Mouse (Mus musculus): Measurements from ENCODE around the gene Lrrc74a. TPM values are rescaled to one million over a fixed set of nuclear protein-coding genes. Genes with fewer than 3 reads are reported as not detected.

Gene Lrrc74a
- not detected in 2 replicates for polyA plus RNA-seq (2016; fragmentation: Nextera tagmentation; extraction: Ambion mirVana)

- WGBS = 84% methylated on average over 8 of the region's 8 CpGs
- Histone ChIP-seq H3K27me3 (replicated peaks; ENCODE audit: low read depth, poor library complexity, severe bottlenecking) (no peaks in the 10 kb centered on the region), H3K4me1 (no peaks in the 10 kb centered on the region), H3K27ac (replicated peaks) (no peak within 1 kb of the TSS), H3K4me3 (no peak within 1 kb of the TSS), H3K36me3 (replicated peaks) (no peaks in the 10 kb centered on the region), H3K9me3 (no peaks in the 10 kb centered on the region)
- DNase-seq (ENCODE audit: low spot score) = no peak
Observed at GRCm38 (mm10) chr12:86734319-86734810, at the start of gene Lrrc74a. TSS of gene Lrrc74a (plus strand) at chr12:86734369.

GRCm38 (mm10) chr12:86685275-86685674, 48.9 kb upstream of the Lrrc74a start:
- Histone ChIP-seq H3K9me3 (no peaks in the 10 kb centered on the region), H3K36me3 (replicated peaks) (peaks cover 72% of the 10 kb centered on the region), H3K27me3 (replicated peaks; ENCODE audit: low read depth, poor library complexity, severe bottlenecking) (no peaks in the 10 kb centered on the region), H3K27ac (replicated peaks) (no peak overlapping the region), H3K4me3 (no peak overlapping the region), H3K4me1 (peaks cover 51% of the 10 kb centered on the region)
- no peak for DNase-seq (ENCODE audit: low spot score)
- 82% methylated on average over 9 of the region's 9 CpGs for WGBS

- Histone ChIP-seq H3K9me3 (no peaks in the 10 kb centered on the region), H3K36me3 (replicated peaks) (peaks cover 87% of the 10 kb centered on the region), H3K27me3 (replicated peaks; ENCODE audit: low read depth, poor library complexity, severe bottlenecking) (no peaks in the 10 kb centered on the region), H3K4me1 (peaks cover 39% of the 10 kb centered on the region), H3K4me3 (no peak overlapping the region), H3K27ac (replicated peaks) (no peak overlapping the region)
- DNase-seq (ENCODE audit: low spot score) = no peak
- 60% methylated on average over 13 of the region's 13 CpGs for WGBS
Observed at GRCm38 (mm10) chr12:86686551-86687330, 47.4 kb upstream of the Lrrc74a start.

- no peak for DNase-seq (ENCODE audit: low spot score)
- Histone ChIP-seq H3K4me3 (no peak overlapping the region), H3K4me1 (peaks cover 35% of the 10 kb centered on the region), H3K9me3 (no peaks in the 10 kb centered on the region), H3K27ac (replicated peaks) (peak overlapping the region; percentile 21; the same call in 1 of the 2 replicates), H3K27me3 (replicated peaks; ENCODE audit: low read depth, poor library complexity, severe bottlenecking) (no peaks in the 10 kb centered on the region), H3K36me3 (replicated peaks) (peaks cover 93% of the 10 kb centered on the region)
- 75% methylated on average over 4 of the region's 4 CpGs for WGBS
Observed at GRCm38 (mm10) chr12:86687445-86687955, 46.7 kb upstream of the Lrrc74a start.

- WGBS = 77% methylated on average over 4 of the region's 4 CpGs
- peaks cover 37% of the 10 kb centered on the region for H3K4me1 ChIP-seq
- no peak overlapping the region for H3K4me3 ChIP-seq
- no peak for DNase-seq (ENCODE audit: low spot score)
- peak overlapping the region; percentile 24; the same call in 1 of the 2 replicates for H3K27ac ChIP-seq (replicated peaks)
- H3K36me3 ChIP-seq (replicated peaks) = peaks cover 93% of the 10 kb centered on the region
- H3K27me3 ChIP-seq (replicated peaks; ENCODE audit: low read depth, poor library complexity, severe bottlenecking) = no peaks in the 10 kb centered on the region
- H3K9me3 ChIP-seq = no peaks in the 10 kb centered on the region
Observed at GRCm38 (mm10) chr12:86687971-86688573, 46.1 kb upstream of the Lrrc74a start.

- 95% methylated on average over 27 of the region's 27 CpGs for WGBS
- H3K4me1 ChIP-seq = peaks cover 30% of the 10 kb centered on the region
Observed at GRCm38 (mm10) chr12:86688917-86689316, 45.3 kb upstream of the Lrrc74a start.

GRCm38 (mm10) chr12:86690700-86691485, 43.3 kb upstream of the Lrrc74a start:
- no peak overlapping the region for H3K4me3 ChIP-seq
- DNase-seq (ENCODE audit: low spot score) = no peak

More at GRCm38 (mm10) chr12:86688917-86689316, 45.3 kb upstream of the Lrrc74a start:
- Histone ChIP-seq H3K36me3 (replicated peaks) (peaks cover 92% of the 10 kb centered on the region), H3K9me3 (no peaks in the 10 kb centered on the region), H3K27ac (replicated peaks) (no peak overlapping the region), H3K27me3 (replicated peaks; ENCODE audit: low read depth, poor library complexity, severe bottlenecking) (no peaks in the 10 kb centered on the region), H3K4me3 (no peak overlapping the region)
- no peak for DNase-seq (ENCODE audit: low spot score)

GRCm38 (mm10) chr12:86692471-86693356, 41.5 kb upstream of the Lrrc74a start:
- DNase-seq (ENCODE audit: low spot score) = no peak
- WGBS = 70% methylated on average over 5 of the region's 5 CpGs
- Histone ChIP-seq H3K27ac (replicated peaks) (0 out of 2 replicates have a peak overlapping the region, but pooled peaks have one; percentile 24), H3K27me3 (replicated peaks; ENCODE audit: low read depth, poor library complexity, severe bottlenecking) (no peaks in the 10 kb centered on the region), H3K36me3 (replicated peaks) (peaks cover 87% of the 10 kb centered on the region), H3K4me1 (peaks cover 17% of the 10 kb centered on the region; the same call in 1 of the 2 replicates), H3K9me3 (no peaks in the 10 kb centered on the region; the same call in 1 of the 2 replicates), H3K4me3 (no peak overlapping the region)

More at GRCm38 (mm10) chr12:86690700-86691485, 43.3 kb upstream of the Lrrc74a start:
- H3K4me1 ChIP-seq = peaks cover 30% of the 10 kb centered on the region
- H3K36me3 ChIP-seq (replicated peaks) = peaks cover 91% of the 10 kb centered on the region
- H3K27me3 ChIP-seq (replicated peaks; ENCODE audit: low read depth, poor library complexity, severe bottlenecking) = no peaks in the 10 kb centered on the region
- peak overlapping the region; percentile 24; the same call in 1 of the 2 replicates for H3K27ac ChIP-seq (replicated peaks)
- no peaks in the 10 kb centered on the region for H3K9me3 ChIP-seq
- WGBS = 81% methylated on average over 12 of the region's 12 CpGs

GRCm38 (mm10) chr12:86693389-86693788, 40.8 kb upstream of the Lrrc74a start:
- Histone ChIP-seq H3K27ac (replicated peaks) (no peak overlapping the region), H3K36me3 (replicated peaks) (peaks cover 80% of the 10 kb centered on the region), H3K9me3 (no peaks in the 10 kb centered on the region; the same call in 1 of the 2 replicates), H3K4me3 (no peak overlapping the region), H3K4me1 (peaks cover 17% of the 10 kb centered on the region), H3K27me3 (replicated peaks; ENCODE audit: low read depth, poor library complexity, severe bottlenecking) (no peaks in the 10 kb centered on the region)
- DNase-seq (ENCODE audit: low spot score) = no peak

GRCm38 (mm10) chr12:86694441-86694840, 39.7 kb upstream of the Lrrc74a start:
- WGBS = 81% methylated on average over 1 of the region's 1 CpGs
- Histone ChIP-seq H3K36me3 (replicated peaks) (peaks cover 70% of the 10 kb centered on the region), H3K27me3 (replicated peaks; ENCODE audit: low read depth, poor library complexity, severe bottlenecking) (no peaks in the 10 kb centered on the region), H3K4me3 (no peak overlapping the region), H3K27ac (replicated peaks) (no peak overlapping the region), H3K4me1 (peaks cover 27% of the 10 kb centered on the region), H3K9me3 (no peaks in the 10 kb centered on the region; the same call in 1 of the 2 replicates)
- no peak for DNase-seq (ENCODE audit: low spot score)

GRCm38 (mm10) chr12:86697996-86698395, 36.2 kb upstream of the Lrrc74a start:
- no peak for DNase-seq (ENCODE audit: low spot score)
- no peak overlapping the region for H3K27ac ChIP-seq (replicated peaks)
- no peaks in the 10 kb centered on the region for H3K27me3 ChIP-seq (replicated peaks; ENCODE audit: low read depth, poor library complexity, severe bottlenecking)
- H3K36me3 ChIP-seq (replicated peaks) = peaks cover 46% of the 10 kb centered on the region
- 85% methylated on average over 2 of the region's 2 CpGs for WGBS
- no peak overlapping the region for H3K4me3 ChIP-seq
- peaks cover 49% of the 10 kb centered on the region for H3K4me1 ChIP-seq
- H3K9me3 ChIP-seq = no peaks in the 10 kb centered on the region; the same call in 1 of the 2 replicates

Measured in embryonic facial prominence, embryonic 10.5 days (tissue).